Mouse (Mus musculus): ENCODE results near the gene Ank2.

DNA sequence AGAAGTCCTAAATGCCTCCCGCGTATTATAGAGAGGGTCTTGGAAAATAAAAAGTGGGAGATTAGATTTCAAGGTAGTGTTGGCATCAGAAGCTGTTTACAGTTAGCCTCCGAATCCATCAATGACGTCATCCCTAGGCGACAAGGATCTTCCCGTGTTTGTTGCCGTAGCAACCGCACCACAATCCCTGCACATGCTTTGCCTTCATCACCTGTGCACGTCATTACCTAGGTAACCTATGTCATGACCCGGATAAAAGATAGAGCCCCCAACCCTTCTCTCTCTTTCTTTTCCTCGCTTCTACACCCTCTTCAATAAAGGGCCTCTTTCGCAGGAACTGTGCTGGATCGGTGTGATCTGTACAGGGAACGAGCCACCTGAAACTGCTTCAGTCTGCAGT is 229.5 kb downstream of the Ank2 start:
- TF ChIP-seq POLR2A (IDR thresholded peaks at IDR 0.05; ENCODE audit: control insufficient read depth, low read depth, low read length) (peak; percentile 46; the same call in 1 of the 2 replicates), CTCF (IDR thresholded peaks at IDR 0.05; ENCODE audit: control insufficient read depth, insufficient read depth, insufficient replicate concordance, low read depth, low read length) (no peak)
